Mouse (Mus musculus): ENCODE results near the gene Il11ra2. TPM values are rescaled to one million over a fixed set of nuclear protein-coding genes. Genes with fewer than 3 reads are reported as not detected.

Gene Il11ra2
- 0.28 and 0.69 TPM in 2 replicates for polyA plus RNA-seq (2021; fragmentation: Nextera tagmentation)
- long read RNA-seq, experiment 1, partial matches to known transcripts = 2 of 2 reads
- long read RNA-seq, experiment 1, other reads (novel, unspliced or antisense) = 0 of 2 reads
- long read RNA-seq, experiment 2, partial matches to known transcripts = 1 of 1 reads
- long read RNA-seq, experiment 2, other reads (novel, unspliced or antisense) = 0 of 1 reads

DNA sequence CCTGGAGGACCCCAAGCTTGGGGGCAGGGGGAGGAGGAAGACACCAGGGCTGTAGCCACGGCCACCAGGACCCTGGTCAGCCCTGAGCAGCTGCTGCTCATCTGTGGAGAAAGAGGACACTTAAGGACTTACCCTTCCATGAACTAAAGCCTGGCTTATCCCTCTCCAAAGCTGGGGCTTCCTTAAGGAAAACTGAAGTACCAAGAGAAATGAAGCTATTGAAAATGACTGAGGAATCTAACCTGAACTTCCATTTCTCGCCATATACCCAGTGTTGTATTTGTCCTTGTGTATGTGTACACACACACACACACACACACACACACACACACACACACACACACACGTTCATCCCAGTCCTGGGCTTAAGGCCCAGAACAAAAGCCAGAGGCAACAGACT is at the start of gene Il11ra2:
TSS of gene Il11ra2 (minus strand) at position 101 of the 400 bp plus-strand sequence.

GRCm38 (mm10) chr4:42654951-42655350 is 6.7 kb downstream of the Il11ra2 start, which contains the start of gene Ccl27b:
TSS of gene Ccl27b (plus strand) at chr4:42655251.

GRCm38 (mm10) chr4:42629419-42629818 is 32.3 kb downstream of the Il11ra2 start, which contains the start of gene Gm2564:
TSS of gene Gm2564 (plus strand) at chr4:42629719.

DNA sequence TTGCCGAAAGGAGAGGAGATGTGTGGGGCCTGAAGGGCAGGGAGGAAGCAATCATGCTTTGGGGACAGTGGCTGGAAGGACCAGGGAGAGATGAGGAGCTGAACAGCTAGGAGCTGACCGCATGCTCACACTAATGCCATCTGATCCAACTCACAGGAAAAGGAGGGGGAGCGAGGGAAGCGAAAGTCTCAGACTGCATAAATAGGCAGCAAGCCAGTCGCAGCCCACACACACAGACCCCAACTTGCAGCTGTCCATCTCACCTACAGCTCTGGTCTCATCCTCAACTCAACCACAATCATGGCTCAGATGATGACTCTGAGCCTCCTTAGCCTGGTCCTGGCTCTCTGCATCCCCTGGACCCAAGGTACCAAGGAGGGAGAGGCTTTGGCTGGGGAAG is 49.8 kb downstream of the Il11ra2 start, which contains the start of gene Gm10591:
TSS of gene Gm10591 (plus strand) at position 301 of the 400 bp plus-strand sequence.

Other genes starting within 250 kb of the Il11ra2 start
- gene Gm21586, start 222.5 kb downstream of the Il11ra2 start, polyA plus RNA-seq (2021; fragmentation: Nextera tagmentation) = 2.0 TPM in 1 of 2 replicates, not detected in the other
- gene Gm2163, start 195.1 kb downstream of the Il11ra2 start, polyA plus RNA-seq (2021; fragmentation: Nextera tagmentation) = 0.14 TPM in 1 of 2 replicates, not detected in the other
- gene Fam205a2, start 133.7 kb downstream of the Il11ra2 start, polyA plus RNA-seq (2021; fragmentation: Nextera tagmentation) = not detected in 2 replicates
- not detected in 2 replicates for gene Gm10591, start 49.7 kb downstream of the Il11ra2 start, polyA plus RNA-seq (2021; fragmentation: Nextera tagmentation)
- gene Gm2564, start 32.2 kb downstream of the Il11ra2 start, polyA plus RNA-seq (2021; fragmentation: Nextera tagmentation) = 1.4 and 4.2 TPM in 2 replicates
- 6.7 TPM in 1 of 2 replicates, not detected in the other for gene Ccl27b, start 6.6 kb downstream of the Il11ra2 start, polyA plus RNA-seq (2021; fragmentation: Nextera tagmentation)
- 0.29 and 0.47 TPM in 2 replicates for gene 4930578G10Rik, start 73.7 kb upstream of the Il11ra2 start, polyA plus RNA-seq (2021; fragmentation: Nextera tagmentation)
- 1.1 and 3.8 TPM in 2 replicates for gene Ccl19, start 94.7 kb upstream of the Il11ra2 start, polyA plus RNA-seq (2021; fragmentation: Nextera tagmentation)
- gene Ccl21a, start 112.1 kb upstream of the Il11ra2 start, polyA plus RNA-seq (2021; fragmentation: Nextera tagmentation) = 0.49 and 0.51 TPM in 2 replicates
- gene Fam205a1, start 192.0 kb upstream of the Il11ra2 start, polyA plus RNA-seq (2021; fragmentation: Nextera tagmentation) = 0.03 and 0.07 TPM in 2 replicates
- 0.80 and 3.1 TPM in 2 replicates for gene Gm12394, start 194.9 kb upstream of the Il11ra2 start, polyA plus RNA-seq (2021; fragmentation: Nextera tagmentation)
- 3.2 and 7.8 TPM in 2 replicates for gene Fam205c, start 212.3 kb upstream of the Il11ra2 start, polyA plus RNA-seq (2021; fragmentation: Nextera tagmentation)

Measured in left cerebral cortex, adult 6 months (tissue).